Mouse (Mus musculus): ENCODE data around the gene Dennd1b.

DNA sequence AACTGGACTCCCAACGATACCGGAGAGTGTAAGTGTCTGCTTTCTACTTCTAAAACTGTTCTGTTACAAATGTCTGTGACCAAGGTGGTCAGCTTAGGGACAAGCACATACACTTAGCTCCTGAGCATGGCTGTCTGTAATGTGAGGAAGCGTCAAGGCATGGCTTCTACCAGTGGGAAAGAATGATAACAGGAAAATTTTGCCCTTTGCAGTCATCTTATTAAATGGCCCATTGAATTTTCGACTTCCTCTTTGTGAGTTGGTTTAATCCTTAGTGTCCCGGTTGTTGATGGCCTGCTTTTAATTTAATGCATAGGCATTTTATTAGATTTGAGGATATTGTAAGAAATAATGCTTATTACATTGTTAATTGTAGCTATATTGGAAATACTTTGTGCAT is 97.1 kb downstream of the Dennd1b start:
- TF ChIP-seq CTCF (IDR thresholded peaks at IDR 0.05; ENCODE audit: extremely low read depth, insufficient read depth, insufficient read length, insufficient replicate concordance) (no peak), POLR2A (IDR thresholded peaks at IDR 0.05; ENCODE audit: low read depth, low read length) (no peak)
